Mouse (Mus musculus) cerebellum, adult 2 months (tissue): ENCODE data around the gene Gnas.

ENCODE experiments used
- CTCF ChIP-seq: fragments of 200-500 bp; IDR thresholded peaks from 2 replicates; pipeline ENCODE4 v1.5.1; 2011; ENCODE audit warnings: low read depth, mild to moderate bottlenecking, control low read depth, low read length, moderate library complexity, borderline replicate concordance; ENCODE audit not compliant: insufficient read depth
- POLR2A ChIP-seq: fragments of 200-500 bp; IDR thresholded peaks from 2 replicates; pipeline ENCODE4 v1.6.1; 2011; ENCODE audit warnings: low read length, control low read depth, borderline replicate concordance; ENCODE audit not compliant: insufficient read depth

DNA sequence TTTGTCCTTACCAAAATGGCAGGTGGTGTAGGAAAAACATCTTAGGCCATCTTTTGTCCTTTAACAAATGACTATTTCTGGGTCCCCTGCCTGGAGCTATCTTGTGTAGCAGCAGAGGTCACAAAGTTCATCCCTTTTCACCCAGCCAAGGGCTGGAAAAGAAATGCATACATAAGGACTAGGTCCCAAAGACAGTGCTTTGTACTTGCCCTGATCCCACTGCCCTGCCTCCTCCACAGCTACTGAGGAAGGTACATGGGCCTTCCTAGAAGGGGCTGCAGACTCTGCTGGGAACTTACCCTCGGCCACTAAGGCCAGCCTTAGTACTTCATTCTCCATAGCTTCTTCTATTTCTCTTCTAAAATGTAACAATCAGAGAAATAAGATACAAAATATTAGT is 27.5 kb downstream of the Gnas start:
- TF ChIP-seq CTCF, result no peak
- TF ChIP-seq POLR2A, result no peak
